Mouse (Mus musculus) CH12.LX (cell line): Measurements from ENCODE around the gene Arhgef5. TPM values are rescaled to one million over a fixed set of nuclear protein-coding genes. Genes with fewer than 3 reads are reported as not detected.

Source experiments
- DNase-seq: peaks from one replicate; pipeline ENCODE4 v3.0.0-alpha.2; 2013; ENCODE audit errors: extremely low read depth
- H3K27ac ChIP-seq: 2 replicates; pipeline ENCODE4 v1.5.1; 2012; ENCODE audit warnings: low read depth, mild to moderate bottlenecking, control low read depth, moderate library complexity; ENCODE audit not compliant: insufficient read depth
- H3K27me3 ChIP-seq: replicated peaks from 2 replicates; pipeline ENCODE3; 2012; ENCODE audit warnings: inconsistent platforms
- H3K36me3 ChIP-seq, 2 experiments: replicated peaks in 1 of 2; 2 replicates each; pipeline versions ENCODE3 to v1.6.1; 2012; ENCODE audit warnings: inconsistent platforms in 1 of 2, low read length in 1 of 2, mild to moderate bottlenecking in 1 of 2, mixed read lengths in 1 of 2, moderate library complexity in 1 of 2; ENCODE audit not compliant: control insufficient read depth in 1 of 2, insufficient read depth in 1 of 2
- H3K4me1 ChIP-seq, 2 experiments: 2 replicates each; pipeline ENCODE4 v1.6.1; 2012; ENCODE audit warnings: inconsistent platforms in 1 of 2, moderate library complexity in 1 of 2; ENCODE audit not compliant: insufficient read depth in 2 of 2, control insufficient read depth in 1 of 2
- H3K4me2 ChIP-seq: 2 replicates; pipeline ENCODE4 v1.6.1; 2012; ENCODE audit warnings: low read depth, mild to moderate bottlenecking, control low read depth; ENCODE audit not compliant: poor library complexity, insufficient read depth, severe bottlenecking
- H3K4me3 ChIP-seq, 3 experiments: fragments of 150-350 bp in 1 of 3; sonication (generic) in 1 of 3; replicated peaks in 1 of 3; 2 replicates each; pipeline versions ENCODE3 to v1.5.1; 2011 to 2012; ENCODE audit warnings: low read depth in 2 of 3, low read length in 2 of 3, mild to moderate bottlenecking in 2 of 3, moderate library complexity in 2 of 3, control low read depth in 1 of 3, improper control_type of control experiment in 1 of 3, inconsistent platforms in 1 of 3, mixed read lengths in 1 of 3; ENCODE audit not compliant: poor library complexity in 1 of 3
- H3K79me2 ChIP-seq: replicated peaks from 2 replicates; pipeline ENCODE4 v1.6.1; 2012; ENCODE audit warnings: mild to moderate bottlenecking, moderate library complexity; ENCODE audit not compliant: control insufficient read depth, poor library complexity, insufficient read depth, severe bottlenecking; ENCODE audit errors: extremely low read depth
- H3K9ac ChIP-seq: 2 replicates; pipeline ENCODE4 v1.6.1; 2012; ENCODE audit warnings: low read depth, mild to moderate bottlenecking, control low read depth, moderate library complexity; ENCODE audit not compliant: insufficient read depth
- H3K9me3 ChIP-seq: replicated peaks from 2 replicates; pipeline ENCODE3; 2012; ENCODE audit warnings: low read length, inconsistent platforms, mixed read lengths
- CHD2 ChIP-seq: IDR thresholded peaks from 2 replicates; pipeline ENCODE4 v1.6.1; 2011; ENCODE audit warnings: low read length, improper control_type of control experiment
- CTCF ChIP-seq, 2 experiments: IDR thresholded peaks in 1 of 2; conservative IDR thresholded peaks in 1 of 2; 2 replicates each; pipeline ENCODE4 v1.5.1; 2011 to 2012; ENCODE audit warnings: low read depth in 2 of 2, low read length in 2 of 2, improper control_type of control experiment in 1 of 2, inconsistent platforms in 1 of 2, mild to moderate bottlenecking in 1 of 2, moderate library complexity in 1 of 2
- EP300 ChIP-seq: IDR thresholded peaks from 2 replicates; pipeline ENCODE4 v1.6.1; 2011; ENCODE audit warnings: low read length, improper control_type of control experiment
- GABPA ChIP-seq: IDR thresholded peaks from 2 replicates; pipeline ENCODE4 v1.6.1; 2012; ENCODE audit warnings: low read depth, low read length, improper control_type of control experiment, inconsistent platforms; ENCODE audit not compliant: insufficient replicate concordance
- HCFC1 ChIP-seq: IDR thresholded peaks from 2 replicates; pipeline ENCODE4 v1.6.1; 2012; ENCODE audit warnings: low read depth, mild to moderate bottlenecking, inconsistent platforms, low read length, improper control_type of control experiment
- IRF4 ChIP-seq: IDR thresholded peaks from 2 replicates; pipeline ENCODE4 v1.6.1; 2014; ENCODE audit warnings: low read depth, mild to moderate bottlenecking, inconsistent platforms, low read length, improper control_type of control experiment
- JUN ChIP-seq: IDR thresholded peaks from 2 replicates; pipeline ENCODE4 v1.6.1; 2011; ENCODE audit warnings: low read depth, mild to moderate bottlenecking, low read length, improper control_type of control experiment, moderate library complexity; ENCODE audit not compliant: insufficient read depth
- JUND ChIP-seq: conservative IDR thresholded peaks from 2 replicates; pipeline ENCODE4 v1.6.1; 2011; ENCODE audit warnings: low read depth, low read length, improper control_type of control experiment
- MAFK ChIP-seq: IDR thresholded peaks from 2 replicates; pipeline ENCODE4 v1.6.1; 2011; ENCODE audit warnings: low read length, improper control_type of control experiment; ENCODE audit not compliant: insufficient replicate concordance
- MAX ChIP-seq: IDR thresholded peaks from 2 replicates; pipeline ENCODE4 v1.6.1; 2011; ENCODE audit warnings: low read length, improper control_type of control experiment
- MAZ ChIP-seq: IDR thresholded peaks from 2 replicates; pipeline ENCODE4 v1.6.1; 2012; ENCODE audit warnings: low read depth, mild to moderate bottlenecking, inconsistent platforms, low read length, improper control_type of control experiment, moderate library complexity
- MEF2A ChIP-seq: IDR thresholded peaks from 2 replicates; pipeline ENCODE4 v1.6.1; 2014; ENCODE audit warnings: low read depth, mild to moderate bottlenecking, inconsistent platforms, low read length, improper control_type of control experiment, borderline replicate concordance
- NELFE ChIP-seq: IDR thresholded peaks from 2 replicates; pipeline ENCODE4 v1.6.1; 2011; ENCODE audit warnings: low read depth, low read length, improper control_type of control experiment
- PAX5 ChIP-seq: IDR thresholded peaks from 2 replicates; pipeline ENCODE4 v1.6.1; 2012; ENCODE audit warnings: low read length, inconsistent platforms, mixed read lengths
- POLR2AphosphoS2 ChIP-seq: IDR thresholded peaks from 2 replicates; pipeline ENCODE4 v1.6.1; 2011; ENCODE audit warnings: low read depth, low read length, improper control_type of control experiment
- RAD21 ChIP-seq: IDR thresholded peaks from 2 replicates; pipeline ENCODE4 v1.6.1; 2011; ENCODE audit warnings: low read depth, mild to moderate bottlenecking, low read length, improper control_type of control experiment, moderate library complexity
- RCOR1 ChIP-seq: conservative IDR thresholded peaks from 2 replicates; pipeline ENCODE4 v1.6.1; 2012; ENCODE audit warnings: low read depth, mild to moderate bottlenecking, inconsistent platforms, low read length, improper control_type of control experiment
- UBTF ChIP-seq: IDR thresholded peaks from 2 replicates; pipeline ENCODE4 v1.6.1; 2012; ENCODE audit warnings: low read depth, mild to moderate bottlenecking, inconsistent platforms, low read length, improper control_type of control experiment, moderate library complexity
- USF1 ChIP-seq: IDR thresholded peaks from 2 replicates; pipeline ENCODE4 v1.6.1; 2014; ENCODE audit warnings: low read depth, mild to moderate bottlenecking, inconsistent platforms, low read length, improper control_type of control experiment
- USF2 ChIP-seq: conservative IDR thresholded peaks from 2 replicates; pipeline ENCODE4 v1.6.1; 2011; ENCODE audit warnings: low read depth, low read length, improper control_type of control experiment
- ZC3H11A ChIP-seq: IDR thresholded peaks from 2 replicates; pipeline ENCODE4 v1.6.1; 2012; ENCODE audit warnings: low read depth, mild to moderate bottlenecking, inconsistent platforms, low read length, improper control_type of control experiment
- ZKSCAN1 ChIP-seq: IDR thresholded peaks from 2 replicates; pipeline ENCODE4 v1.6.1; 2012; ENCODE audit warnings: low read depth, inconsistent platforms, low read length, improper control_type of control experiment, borderline replicate concordance
- ZNF384 ChIP-seq: IDR thresholded peaks from 2 replicates; pipeline ENCODE4 v1.6.1; 2012; ENCODE audit warnings: low read depth, low read length, improper control_type of control experiment, inconsistent platforms
- dilution Hi-C: fragments of 300-500 bp; cut with MboI; formaldehyde crosslinking; loops from 2 replicates; pipeline ENCODE4 v1.14.3; 2020; ENCODE audit warnings: low sequenced_read_pairs; ENCODE audit not compliant: extremely low pct_unique_long_range_greater_than_20kb, extremely low pct_ligation_motif_present
- in situ Hi-C: fragments of 300-500 bp; cut with MboI; formaldehyde crosslinking; loops from 3 replicates; pipeline ENCODE4 v1.14.3; 2019; ENCODE audit warnings: low sequenced_read_pairs, low pct_ligation_motif_present, low pct_unique_long_range_greater_than_20kb, mixed read lengths
- polyA plus RNA-seq: library from polyadenylated mRNA; unstranded; fragments of >175 nt; gene quantifications from 2 replicates; pipeline ENCODE4 v1.2.1, GENCODE M21; 2012; ENCODE audit warnings: low read depth; ENCODE audit not compliant: insufficient read length
- total RNA-seq, 2 experiments: library from RNA; depleted of rRNA; stranded (reverse); fragments of 300-350 nt in 1 of 2; fragments of >200 nt in 1 of 2; gene quantifications; 2 replicates each; pipeline ENCODE4 v1.2.3; 2012 to 2014

The Arhgef5 gene
- total and polyA plus RNA-seq, 3 experiments: not detected

DNA sequence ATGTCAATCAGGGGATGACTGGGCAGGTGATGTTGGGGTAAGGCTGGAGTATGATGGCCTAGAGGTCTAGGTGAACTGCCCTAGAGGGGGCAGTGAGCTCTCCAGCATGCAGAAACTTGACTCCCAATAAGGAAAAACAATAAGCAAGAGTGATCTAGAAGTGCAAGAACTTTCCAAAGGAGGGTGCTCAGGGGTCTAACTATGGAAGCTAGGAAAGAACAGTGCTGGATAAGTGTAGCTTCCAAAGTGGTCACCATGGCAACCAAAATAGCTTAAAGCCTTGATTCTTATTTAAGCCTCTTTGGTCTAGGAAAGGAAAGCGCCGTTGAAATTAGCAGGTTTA, 32.1 kb downstream of the Arhgef5 start:
- Histone ChIP-seq H3K4me3 (no peak overlapping the region), H3K4me2 (no peak overlapping the region), H3K27ac (no peak overlapping the region), H3K79me2 (no peaks in the 10 kb centered on the region), H3K9me3 (no peaks in the 10 kb centered on the region), H3K4me1 (no peaks in the 10 kb centered on the region), H3K36me3 (no peaks in the 10 kb centered on the region), H3K27me3 (no peaks in the 10 kb centered on the region), H3K9ac (no peak overlapping the region)
- no peak for DNase-seq
- dilution Hi-C loops (no loop called here), in situ Hi-C loops (no loop called here)
- TF ChIP-seq GABPA (no peak), POLR2AphosphoS2 (no peak), MAFK (no peak), ZKSCAN1 (no peak), ZC3H11A (no peak), RAD21 (no peak), CTCF (conservative IDR thresholded peaks at IDR 0.05 in 1 of 2, IDR thresholded peaks at IDR 0.05 in 1 of 2; ENCODE audit: low read depth in 2 of 2, low read length in 2 of 2) (no peak), RCOR1 (no peak), UBTF (no peak), USF1 (no peak), CHD2 (no peak), ZNF384 (no peak), IRF4 (no peak), HCFC1 (no peak), NELFE (no peak), MAX (no peak)

DNA sequence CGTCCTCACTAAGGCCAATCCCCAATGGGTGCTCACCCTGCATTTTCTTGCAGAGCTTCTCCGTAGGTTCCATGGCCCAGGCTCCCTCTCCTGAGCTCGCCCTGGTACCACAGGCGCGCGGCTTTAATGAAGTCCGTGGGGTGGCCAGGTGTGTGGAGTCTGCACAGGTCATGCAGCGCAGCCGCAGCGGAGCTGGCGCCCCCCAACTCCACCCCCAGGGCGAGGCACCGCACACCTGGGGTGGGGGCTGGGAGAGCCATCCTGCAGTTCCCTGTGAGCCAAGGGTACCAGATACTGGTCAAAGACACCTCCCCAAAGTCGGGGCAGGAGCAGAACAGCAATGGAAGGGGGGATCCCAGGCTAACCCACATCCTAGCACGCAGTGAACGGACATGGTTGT, 44.1 kb downstream of the Arhgef5 start, which contains the start of gene Nobox:
TSS of gene Nobox (minus strand) at position 101 of the 400 bp plus-strand sequence.
- no peak within 1 kb of the TSS for H3K27ac ChIP-seq
- no peaks in the 10 kb centered on the region for H3K9me3 ChIP-seq
- H3K36me3 ChIP-seq: no peaks in the 10 kb centered on the region
- H3K79me2 ChIP-seq: no peaks in the 10 kb centered on the region
- no peak within 1 kb of the TSS for H3K4me2 ChIP-seq
- H3K4me3 ChIP-seq: no peak within 1 kb of the TSS
- no peaks in the 10 kb centered on the region for H3K4me1 ChIP-seq
- in situ Hi-C loops (no loop called here), dilution Hi-C loops (no loop called here)
- no peaks in the 10 kb centered on the region for H3K27me3 ChIP-seq
- DNase-seq: no peak
- no peak within 1 kb of the TSS for H3K9ac ChIP-seq
- TF ChIP-seq JUND: no peak
- TF ChIP-seq NELFE: no peak
- TF ChIP-seq ZC3H11A: no peak
- TF ChIP-seq ZNF384: no peak
- TF ChIP-seq HCFC1: no peak
- TF ChIP-seq MEF2A: no peak
- TF ChIP-seq EP300: no peak
- no peak for TF ChIP-seq JUN
- no peak for TF ChIP-seq PAX5
- TF ChIP-seq MAFK: no peak
- no peak for TF ChIP-seq MAZ
- no peak for TF ChIP-seq UBTF
- no peak for TF ChIP-seq IRF4
- no peak for TF ChIP-seq GABPA
- no peak for TF ChIP-seq USF2
